Mouse (Mus musculus) hindlimb bud, embryonic 11.5 days (tissue): ENCODE measurements at regions not wholly inside any gene's neighbourhood (a gene's known extent, or its start where the extent isn't known, plus 50 kb on each side); places are given as distances from the start of the nearest gene placed in this dataset.

ENCODE experiments used
- DNase-seq: peaks from one replicate; pipeline ENCODE4 v3.0.0-alpha.2; 2012; ENCODE audit warnings: low read depth, low spot score; ENCODE audit errors: extremely low spot score

GRCm38 (mm10) chr4:152941159-152941558, 463.5 kb upstream of the Kcnab2 start:
- no peak for DNase-seq

- DNase-seq = no peak
These were observed 458.9 kb upstream of the Kcnab2 start for GRCm38 (mm10) chr4:152936614-152937013.

GRCm38 (mm10) chr4:152935484-152935883, 457.8 kb upstream of the Kcnab2 start:
- DNase-seq = no peak

GRCm38 (mm10) chr4:152928422-152928985, 450.8 kb upstream of the Kcnab2 start:
- no peak for DNase-seq

- no peak for DNase-seq
These were observed 442.6 kb upstream of the Kcnab2 start for GRCm38 (mm10) chr4:152920261-152920660.

GRCm38 (mm10) chr4:152919851-152920250, 442.2 kb upstream of the Kcnab2 start:
- DNase-seq = no peak

GRCm38 (mm10) chr4:152916576-152916975, 438.9 kb upstream of the Kcnab2 start:
- DNase-seq = no peak

GRCm38 (mm10) chr4:152913497-152913896, 435.8 kb upstream of the Kcnab2 start:
- no peak for DNase-seq

- no peak for DNase-seq
These were observed 435.2 kb upstream of the Kcnab2 start for GRCm38 (mm10) chr4:152912846-152913245.

GRCm38 (mm10) chr4:152908235-152908634, 430.6 kb upstream of the Kcnab2 start:
- no peak for DNase-seq

GRCm38 (mm10) chr4:152902851-152903250, 425.2 kb upstream of the Kcnab2 start:
- DNase-seq = no peak

GRCm38 (mm10) chr4:152900049-152900448, 422.4 kb upstream of the Kcnab2 start:
- no peak for DNase-seq

- no peak for DNase-seq
These were observed 417.4 kb upstream of the Kcnab2 start for GRCm38 (mm10) chr4:152895076-152895475.

- DNase-seq = no peak
These were observed 415.3 kb upstream of the Kcnab2 start for GRCm38 (mm10) chr4:152892997-152893396.

- no peak for DNase-seq
These were observed 411.5 kb upstream of the Kcnab2 start for GRCm38 (mm10) chr4:152889211-152889610.

- DNase-seq = no peak
These were observed 410.6 kb upstream of the Kcnab2 start for GRCm38 (mm10) chr4:152888306-152888705.

GRCm38 (mm10) chr4:152886773-152887172, 409.1 kb upstream of the Kcnab2 start:
- no peak for DNase-seq

GRCm38 (mm10) chr4:152881433-152881930, 403.8 kb upstream of the Kcnab2 start:
- DNase-seq = no peak

GRCm38 (mm10) chr4:152880368-152880767, 402.7 kb upstream of the Kcnab2 start:
- no peak for DNase-seq

GRCm38 (mm10) chr4:152878941-152879340, 401.3 kb upstream of the Kcnab2 start:
- DNase-seq = no peak

GRCm38 (mm10) chr4:152878401-152878800, 400.7 kb upstream of the Kcnab2 start:
- no peak for DNase-seq

- DNase-seq = no peak
These were observed 392.4 kb upstream of the Kcnab2 start for GRCm38 (mm10) chr4:152870046-152870445.

GRCm38 (mm10) chr4:152865894-152866293, 388.2 kb upstream of the Kcnab2 start:
- DNase-seq = no peak
